Mouse (Mus musculus) kidney, postnatal 25 days (tissue): ENCODE data around the gene Dgkq.

Experiments
- DNase-seq, 2 experiments: peaks; one replicate each; pipeline ENCODE4 v3.0.0; 2021; ENCODE audit warnings: mixed read lengths in 2 of 2

The Dgkq gene

GRCm38 (mm10) chr5:108680871-108681270 lies 11.4 kb upstream of the Dgkq start:
- no peak for DNase-seq

- DNase-seq = peak in 1 of 2 experiments; percentile 34
These were observed 10.4 kb upstream of the Dgkq start for GRCm38 (mm10) chr5:108679909-108680308.

- peak; percentile 59 to 80 for DNase-seq
These were observed 8.9 kb upstream of the Dgkq start for GRCm38 (mm10) chr5:108678296-108678854.

- peak; percentile 68 to 85 for DNase-seq
These were observed 8.3 kb upstream of the Dgkq start for GRCm38 (mm10) chr5:108677605-108678295.

- peak in 1 of 2 experiments; percentile 67 for DNase-seq
These were observed 7.5 kb upstream of the Dgkq start for GRCm38 (mm10) chr5:108676772-108677498.

GRCm38 (mm10) chr5:108675251-108675816 lies 5.9 kb upstream of the Dgkq start, which contains the start of gene Slc26a1:
Gene Slc26a1, minus strand, starts transcription at chr5:108675569.
- peak; percentile 71 to 86 for DNase-seq

GRCm38 (mm10) chr5:108674624-108675023 lies 5.2 kb upstream of the Dgkq start:
- DNase-seq = peak; percentile 77 to 91

GRCm38 (mm10) chr5:108671757-108672156 lies 2.3 kb upstream of the Dgkq start:
- peak in 1 of 2 experiments; percentile 44 for DNase-seq

GRCm38 (mm10) chr5:108670785-108671184 lies 1.3 kb upstream of the Dgkq start:
- DNase-seq = peak; percentile 81 to 84

- peak in 1 of 2 experiments; percentile 59 for DNase-seq
These were observed 514 bp upstream of the Dgkq start for GRCm38 (mm10) chr5:108669986-108670385.

- peak in 1 of 2 experiments; percentile 18 for DNase-seq
These were observed 1.0 kb downstream of the Dgkq start for GRCm38 (mm10) chr5:108668387-108668932.

GRCm38 (mm10) chr5:108667370-108667769 lies 2.1 kb downstream of the Dgkq start:
- DNase-seq = no peak

- DNase-seq = no peak
These were observed 4.4 kb downstream of the Dgkq start for GRCm38 (mm10) chr5:108665066-108665465.

GRCm38 (mm10) chr5:108662772-108663171 lies 6.7 kb downstream of the Dgkq start:
- DNase-seq = peak in 1 of 2 experiments; percentile 16

- DNase-seq = peak; percentile 97
These were observed 8.7 kb downstream of the Dgkq start for GRCm38 (mm10) chr5:108660632-108661268.

- peak; percentile 51 to 80 for DNase-seq
These were observed 9.5 kb downstream of the Dgkq start, which contains the start of gene Idua for GRCm38 (mm10) chr5:108659698-108660631. Gene Idua, plus strand, starts transcription at chr5:108660331.

- peak in 1 of 2 experiments; percentile 30 for DNase-seq
These were observed 10.9 kb downstream of the Dgkq start for GRCm38 (mm10) chr5:108658611-108659010.

GRCm38 (mm10) chr5:108657406-108657805 lies 12.1 kb downstream of the Dgkq start:
- no peak for DNase-seq

- DNase-seq = no peak
These were observed 13.4 kb downstream of the Dgkq start for GRCm38 (mm10) chr5:108655891-108656650.

- no peak for DNase-seq
These were observed 14.1 kb downstream of the Dgkq start for GRCm38 (mm10) chr5:108655381-108655780.
